Mouse (Mus musculus) c-Kit-positive CD71-positive TER-119-negative erythroid progenitor cells, embryonic 14.5 days (primary cell): Measurements from ENCODE around the gene Sostdc1.

Experiments used
- DNase-seq: peaks from one replicate; pipeline ENCODE4 v3.0.0-alpha.2; 2013; ENCODE audit warnings: low read depth

Sostdc1 gene

DNA sequence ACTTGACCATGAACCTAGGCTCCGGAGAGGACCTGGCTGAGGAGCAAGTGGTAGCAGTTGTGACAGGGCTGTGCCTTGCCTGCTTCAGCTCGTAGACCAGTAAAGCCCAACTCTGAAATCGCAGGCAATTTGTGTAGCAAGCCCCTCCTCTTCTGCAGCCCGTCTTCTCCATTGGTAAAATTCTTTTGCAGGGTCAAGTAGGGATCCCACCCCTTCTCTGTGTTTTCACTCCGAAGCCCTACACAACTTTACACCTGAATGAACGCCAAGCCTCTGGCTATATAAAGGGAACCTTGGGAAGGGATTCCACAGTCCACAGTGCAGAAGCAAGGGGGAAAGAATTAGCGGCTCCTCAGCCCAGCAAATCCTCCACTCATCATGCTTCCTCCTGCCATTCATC lies at the start of gene Sostdc1:
Sostdc1 (plus strand) TSS at position 224 of the 400 bp plus-strand sequence.
- no peak for DNase-seq

DNA sequence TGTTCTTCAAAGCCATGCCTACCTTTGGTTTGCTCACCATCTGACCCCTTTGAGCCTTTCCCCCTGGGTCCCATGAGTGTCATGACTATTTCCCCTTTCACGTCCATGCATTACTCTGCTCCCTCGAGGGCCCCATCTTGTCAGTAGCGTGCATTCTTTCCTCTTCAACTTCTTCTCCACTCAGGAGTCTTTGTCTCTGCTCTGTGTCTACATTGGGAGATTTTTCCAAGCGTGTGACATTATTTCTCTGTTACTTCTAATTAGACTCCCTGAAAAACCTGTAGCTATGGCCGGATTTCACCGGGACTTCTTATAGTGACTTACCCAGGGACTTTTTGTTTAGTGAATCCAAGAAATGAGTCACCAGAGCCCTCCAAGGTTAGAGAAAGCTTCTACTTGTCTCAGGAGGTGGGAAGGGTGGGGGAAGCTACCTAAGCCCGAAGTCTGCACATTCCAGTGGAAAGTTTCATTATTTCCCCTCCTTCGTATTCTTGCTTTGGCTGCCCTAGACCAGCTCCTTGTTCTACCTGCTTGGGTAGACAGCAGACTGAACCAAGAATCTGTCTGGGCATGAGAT lies 46.2 kb upstream of the Sostdc1 start:
- DNase-seq, result no peak

DNA sequence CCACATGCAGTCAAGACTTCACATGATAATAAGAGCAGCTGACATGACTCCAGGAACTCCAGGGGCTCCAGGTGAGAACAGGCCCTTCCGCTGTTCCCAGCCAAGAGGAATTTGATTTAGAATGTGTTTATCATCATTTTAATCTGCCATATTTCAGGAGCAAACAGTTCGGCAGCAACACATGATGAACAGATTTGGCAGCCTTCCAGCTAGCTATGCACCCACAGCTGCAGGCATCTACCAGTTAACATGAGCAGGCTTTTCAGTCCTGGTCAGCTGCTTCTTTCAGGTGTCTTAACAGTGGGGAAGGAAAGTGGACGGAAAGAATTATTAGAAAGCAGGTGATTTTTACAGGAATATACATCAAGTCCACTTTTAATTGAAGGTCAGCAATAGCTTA lies 39.1 kb upstream of the Sostdc1 start:
- no peak for DNase-seq

DNA sequence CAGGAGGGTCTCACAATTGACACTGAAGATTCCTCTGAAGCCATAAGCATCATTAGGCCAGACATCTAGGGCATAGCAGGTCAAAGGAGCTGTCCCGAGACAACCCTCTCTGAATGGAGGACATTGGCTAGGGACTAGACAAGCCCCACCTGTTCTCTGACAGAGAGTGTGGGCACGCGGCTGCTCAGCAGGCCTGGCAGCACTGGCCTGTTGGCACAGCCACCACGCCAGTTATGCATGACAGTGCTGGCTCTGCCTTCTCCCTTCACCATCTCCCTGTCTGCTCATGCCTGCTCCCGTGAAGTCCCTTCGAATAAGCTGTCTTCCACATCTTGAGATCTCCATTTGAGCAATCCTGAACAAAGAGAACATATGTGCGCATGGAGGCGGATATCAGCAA lies 24.3 kb upstream of the Sostdc1 start:
- no peak for DNase-seq

DNA sequence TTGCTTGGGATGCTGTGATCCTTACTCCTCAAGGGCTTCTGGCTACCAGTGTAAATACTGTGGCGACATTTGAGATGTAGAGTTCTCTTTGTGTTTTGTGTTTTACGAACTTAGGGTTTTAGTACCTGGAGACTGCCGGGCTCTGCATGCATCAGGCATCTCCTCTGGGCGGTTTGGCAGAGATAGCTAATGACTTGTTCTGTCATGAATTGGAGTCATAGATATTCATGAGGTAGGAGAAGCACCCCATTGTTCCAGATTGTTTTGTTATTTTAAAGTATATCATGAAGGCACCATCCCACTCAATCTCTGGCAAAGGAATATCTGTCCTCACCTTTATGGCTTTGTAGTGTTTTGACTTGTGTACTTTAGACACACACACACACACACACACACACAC lies 23.5 kb upstream of the Sostdc1 start:
- DNase-seq, result no peak

DNA sequence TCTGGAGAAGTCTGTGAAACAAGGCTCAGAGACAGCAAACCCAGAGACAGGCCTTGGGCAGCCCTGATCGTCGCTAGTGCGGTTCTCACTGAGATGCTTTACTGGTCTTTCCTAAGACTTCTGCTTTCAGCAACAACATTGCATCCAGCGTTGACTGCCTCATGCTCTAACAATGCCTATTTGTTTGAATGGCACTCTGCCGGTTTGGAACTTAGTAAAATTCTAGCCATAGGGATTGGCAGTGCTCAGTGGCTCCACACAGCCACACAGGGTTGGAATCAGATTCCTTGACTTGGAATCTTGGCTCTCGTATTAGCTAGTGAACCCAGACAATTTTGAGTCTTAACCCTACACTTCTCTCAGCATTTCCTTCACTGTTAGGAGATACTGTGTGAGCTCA lies 22.6 kb upstream of the Sostdc1 start:
- no peak for DNase-seq

DNA sequence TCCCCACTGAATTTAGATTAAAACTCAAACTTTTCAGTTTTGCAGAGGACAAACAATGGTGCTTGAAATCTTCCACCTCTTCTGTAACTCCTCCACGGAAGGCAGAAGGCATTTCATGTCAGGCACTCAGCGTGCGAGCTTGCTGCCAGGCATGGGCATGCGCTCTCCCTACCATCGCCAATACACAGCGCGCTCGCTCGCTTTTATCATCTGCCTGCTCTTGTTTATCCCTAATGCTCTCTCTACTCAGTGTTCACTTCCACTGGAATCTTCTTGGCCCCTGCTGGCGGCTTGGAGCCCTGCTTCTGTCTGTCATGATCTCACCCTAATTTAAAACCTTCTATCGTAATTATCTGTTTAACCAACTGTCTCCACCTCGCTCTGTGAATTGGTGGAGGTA lies 11.6 kb upstream of the Sostdc1 start:
- DNase-seq, result no peak

DNA sequence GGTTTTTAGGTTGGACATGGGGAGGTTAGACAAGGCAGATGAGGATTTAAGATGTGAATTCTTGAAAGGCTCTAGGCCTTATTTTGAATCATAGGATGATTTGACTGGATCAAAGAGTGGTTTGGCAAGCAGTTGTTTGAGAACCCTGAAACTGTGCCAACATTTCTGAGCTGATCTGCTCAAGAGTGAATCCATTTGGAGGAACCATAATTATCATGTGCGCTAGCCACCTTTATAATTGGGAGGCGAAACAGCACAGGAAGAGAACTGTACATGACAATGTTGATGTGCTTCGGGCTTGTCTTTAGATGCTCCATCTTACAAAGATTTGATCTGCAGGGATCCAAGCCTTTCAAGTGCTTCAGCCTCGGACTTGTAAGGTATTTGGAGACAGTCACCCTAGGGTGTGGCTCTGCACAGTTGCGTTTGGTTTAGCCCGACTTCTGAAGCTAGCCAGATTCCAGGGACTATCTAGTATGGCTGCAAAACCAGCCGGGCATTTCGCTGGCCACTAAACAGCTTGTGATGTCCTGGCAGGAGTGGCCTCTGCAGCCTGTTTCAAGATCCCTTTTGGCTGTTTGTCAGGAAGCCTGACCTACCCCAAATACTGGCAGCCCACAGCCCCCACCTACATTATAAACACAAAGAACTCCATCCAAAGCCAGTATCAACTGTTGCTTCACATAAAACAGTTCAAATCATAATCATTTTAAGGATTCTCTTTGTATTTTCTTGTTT lies 10.9 kb upstream of the Sostdc1 start:
- no peak for DNase-seq

DNA sequence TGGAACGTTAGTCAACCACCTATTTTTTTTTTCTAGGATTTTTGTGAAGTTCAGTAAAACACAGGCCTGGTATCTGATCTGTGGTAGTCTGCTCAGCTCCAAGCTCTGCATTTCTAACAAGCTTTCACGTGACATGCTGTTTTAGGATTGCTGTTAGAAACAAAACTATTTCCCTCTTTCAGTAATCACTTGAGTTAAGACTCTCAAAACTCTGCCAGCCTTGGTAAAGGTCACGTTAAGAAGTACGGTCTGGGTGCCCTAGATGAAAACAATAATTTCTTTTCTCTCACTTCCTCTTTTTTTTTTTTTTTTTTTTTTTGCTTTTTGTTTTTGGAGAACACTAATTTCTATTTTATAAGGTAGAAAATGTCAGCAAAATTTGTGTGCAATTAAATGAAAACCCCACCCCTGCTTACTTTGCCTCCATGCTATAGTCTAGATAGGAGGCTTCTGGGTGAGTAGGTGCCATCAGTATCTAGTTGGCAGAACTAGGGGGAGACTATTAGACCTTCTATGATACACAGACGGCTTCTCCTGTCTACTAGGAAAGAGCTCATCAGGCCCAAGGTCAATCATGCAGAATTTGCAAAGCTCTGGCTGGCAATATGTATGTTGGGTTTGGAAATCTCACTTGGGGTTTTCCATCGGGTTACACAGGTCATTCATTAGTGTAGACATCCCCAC lies 5.1 kb upstream of the Sostdc1 start:
- DNase-seq, result no peak

DNA sequence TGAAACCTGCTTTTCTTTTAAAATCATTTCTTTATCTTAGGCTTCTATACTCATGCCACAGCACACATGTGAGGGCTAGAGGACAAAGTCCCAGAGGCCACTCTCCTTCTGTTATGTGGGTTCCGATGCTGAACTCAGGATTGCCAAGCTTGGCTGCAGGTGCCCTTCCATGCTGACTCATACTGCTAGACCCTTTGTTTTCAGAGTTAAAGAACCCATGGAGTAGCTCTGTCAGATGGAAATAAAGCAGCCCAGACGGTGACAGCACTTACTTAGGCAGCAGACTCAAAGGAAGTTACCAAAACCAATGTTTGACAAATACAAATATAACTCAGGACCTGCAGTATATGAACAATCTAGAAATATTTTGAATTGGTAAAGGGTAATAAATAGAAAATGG lies 924 bp upstream of the Sostdc1 start:
- no peak for DNase-seq

DNA sequence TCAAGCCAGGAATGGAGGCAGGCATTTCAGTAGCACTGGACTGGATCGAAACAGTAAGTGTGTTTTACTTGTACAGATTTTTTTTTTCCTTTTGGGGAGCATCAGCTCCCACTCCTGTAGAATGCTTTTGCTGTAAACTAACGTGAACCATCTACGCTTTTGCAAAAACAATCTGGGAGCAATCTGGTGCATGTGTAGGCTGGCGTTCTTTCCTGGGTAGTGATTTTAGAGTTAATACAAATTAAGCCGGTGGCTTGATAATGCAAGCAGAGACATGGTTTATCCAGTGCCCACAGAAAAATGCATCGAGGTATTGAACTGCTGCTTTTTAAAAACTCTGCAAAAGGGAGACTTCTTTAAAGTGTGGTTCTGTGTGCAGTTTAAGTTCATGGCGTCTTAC lies 507 bp downstream of the Sostdc1 start:
- DNase-seq, result no peak

DNA sequence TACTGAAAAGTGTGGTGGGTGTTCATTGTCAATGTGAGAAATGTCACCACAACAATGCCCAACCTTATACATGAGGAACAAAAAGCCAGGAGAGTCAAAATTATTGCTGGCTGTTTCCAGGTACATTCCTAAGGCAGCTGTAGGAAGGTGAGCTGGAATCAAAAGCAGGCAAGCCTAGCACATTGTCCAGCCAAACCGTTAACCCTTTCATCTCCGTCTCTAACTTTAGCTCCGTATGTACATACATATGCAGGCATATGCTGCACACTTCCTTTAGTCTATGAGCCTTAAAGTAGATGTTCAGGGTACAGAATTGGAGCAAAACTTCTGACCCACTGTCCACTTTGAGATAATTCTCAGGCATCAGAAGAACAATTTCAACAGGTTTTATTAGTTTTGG lies 1.6 kb downstream of the Sostdc1 start:
- DNase-seq, result no peak

DNA sequence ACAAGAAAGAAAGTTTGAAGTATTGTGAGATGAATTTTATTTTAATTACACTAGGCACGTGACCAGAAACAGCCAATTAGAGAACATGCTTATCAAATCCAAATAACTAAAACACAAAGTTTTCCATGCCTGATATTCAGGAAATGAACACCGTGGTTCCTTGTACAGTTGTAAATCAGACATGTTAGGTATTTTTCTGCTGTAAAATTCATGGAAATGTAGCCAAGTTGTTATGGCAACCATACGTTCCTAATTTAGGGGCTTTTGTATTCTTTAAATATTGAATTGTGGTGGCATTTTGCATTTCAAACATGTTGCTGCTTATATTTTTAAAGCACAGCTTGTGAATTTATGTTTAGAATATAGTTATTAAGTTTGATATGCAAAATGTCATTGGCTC lies 2.1 kb downstream of the Sostdc1 start:
- no peak for DNase-seq

DNA sequence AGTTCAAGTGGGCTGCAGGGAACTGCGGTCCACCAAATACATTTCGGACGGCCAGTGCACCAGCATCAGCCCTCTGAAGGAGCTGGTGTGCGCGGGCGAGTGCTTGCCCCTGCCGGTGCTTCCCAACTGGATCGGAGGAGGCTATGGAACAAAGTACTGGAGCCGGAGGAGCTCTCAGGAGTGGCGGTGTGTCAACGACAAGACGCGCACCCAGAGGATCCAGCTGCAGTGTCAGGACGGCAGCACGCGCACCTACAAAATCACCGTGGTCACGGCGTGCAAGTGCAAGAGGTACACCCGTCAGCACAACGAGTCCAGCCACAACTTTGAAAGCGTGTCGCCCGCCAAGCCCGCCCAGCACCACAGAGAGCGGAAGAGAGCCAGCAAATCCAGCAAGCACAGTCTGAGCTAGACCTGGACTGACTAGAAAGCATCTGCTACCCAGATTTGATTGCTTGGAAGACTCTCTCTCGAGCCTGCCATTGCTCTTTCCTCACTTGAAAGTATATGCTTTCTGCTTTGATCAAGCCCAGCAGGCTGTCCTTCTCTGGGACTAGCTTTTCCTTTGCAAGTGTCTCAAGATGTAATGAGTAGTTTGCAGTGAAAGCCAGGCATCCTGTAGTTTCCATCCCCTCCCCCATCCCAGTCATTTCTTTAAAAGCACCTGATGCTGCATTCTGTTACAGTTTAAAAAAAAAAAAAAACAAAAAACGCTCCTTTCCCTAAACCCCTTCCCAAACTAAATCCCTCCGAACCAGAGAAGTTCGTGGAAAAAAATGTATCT lies 3.3 kb downstream of the Sostdc1 start:
- DNase-seq, result no peak

DNA sequence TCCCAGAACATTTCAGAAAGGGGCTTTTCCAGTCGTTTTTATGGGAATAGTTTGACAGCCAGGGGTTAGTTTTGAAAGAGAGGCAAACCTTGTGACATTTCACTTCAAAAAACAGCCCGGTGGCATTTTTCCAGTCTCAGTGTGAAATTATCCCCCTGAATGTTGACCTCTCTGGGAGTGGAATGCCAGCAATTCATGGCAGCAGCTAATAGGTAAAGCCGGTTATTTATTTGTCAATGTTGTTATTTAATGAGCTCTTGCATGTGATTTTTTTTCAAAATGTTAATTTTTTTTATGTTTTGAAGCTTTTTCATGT lies 3.8 kb downstream of the Sostdc1 start:
- no peak for DNase-seq

DNA sequence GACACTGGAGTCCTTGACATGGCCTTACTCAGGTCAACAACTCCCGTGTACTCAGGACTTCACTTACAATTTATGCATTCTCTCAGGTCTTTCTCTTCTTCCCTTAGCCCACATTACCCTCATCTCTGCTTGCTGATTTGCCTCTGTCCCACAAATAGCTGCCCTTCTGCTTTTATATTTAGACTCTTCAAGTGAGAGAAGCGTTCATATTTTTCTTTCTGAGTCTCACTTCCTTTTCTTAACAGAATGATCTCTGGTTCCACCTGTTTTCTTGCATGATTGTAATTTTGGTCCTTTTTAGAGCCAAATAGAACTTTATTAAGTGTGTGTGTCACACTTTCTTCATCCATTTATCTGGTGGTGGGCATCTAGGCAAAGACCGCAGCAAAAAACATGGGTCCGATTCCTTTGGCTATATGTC lies 12.2 kb downstream of the Sostdc1 start:
- DNase-seq, result no peak

DNA sequence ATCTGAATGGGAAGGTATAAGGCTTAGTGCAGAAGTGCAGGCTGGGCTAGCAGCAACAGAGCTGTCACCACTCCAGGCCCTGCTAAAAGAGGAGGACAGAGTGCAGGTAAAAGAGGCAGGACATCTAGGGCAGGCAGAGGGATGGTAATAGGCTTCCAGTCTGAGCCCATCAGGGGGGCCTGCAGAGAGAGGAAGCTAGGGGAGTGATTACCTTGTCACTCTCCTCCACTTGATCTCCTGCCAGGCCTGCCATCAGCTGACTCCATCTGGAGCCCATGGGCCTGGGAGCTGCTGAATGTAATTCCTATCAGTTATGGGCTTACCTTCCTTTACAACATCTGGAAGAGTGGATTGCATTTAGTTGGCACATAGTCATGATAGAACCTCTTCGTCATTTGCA lies 18.7 kb downstream of the Sostdc1 start:
- DNase-seq, result no peak

DNA sequence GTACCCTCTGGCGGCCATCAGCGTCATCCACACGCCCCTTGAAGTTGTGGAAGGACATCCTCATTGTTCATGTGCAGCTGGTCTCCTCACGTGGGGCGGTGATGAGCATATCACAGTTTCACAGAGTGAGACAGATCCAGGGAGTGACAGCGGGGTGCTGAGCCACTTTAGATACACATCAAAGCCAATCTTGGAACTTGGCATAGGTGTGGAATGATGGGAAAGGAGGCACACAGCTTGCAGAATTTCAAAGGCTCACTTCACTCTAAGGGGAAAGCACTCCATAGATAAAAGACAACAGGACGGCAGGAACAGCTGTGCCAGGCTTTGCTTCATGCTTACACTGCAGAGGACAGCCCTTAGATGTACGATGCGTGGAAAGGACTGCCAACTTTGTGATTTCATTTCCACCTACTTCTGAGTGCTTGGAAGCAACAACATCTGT lies 19.9 kb downstream of the Sostdc1 start:
- DNase-seq, result no peak

DNA sequence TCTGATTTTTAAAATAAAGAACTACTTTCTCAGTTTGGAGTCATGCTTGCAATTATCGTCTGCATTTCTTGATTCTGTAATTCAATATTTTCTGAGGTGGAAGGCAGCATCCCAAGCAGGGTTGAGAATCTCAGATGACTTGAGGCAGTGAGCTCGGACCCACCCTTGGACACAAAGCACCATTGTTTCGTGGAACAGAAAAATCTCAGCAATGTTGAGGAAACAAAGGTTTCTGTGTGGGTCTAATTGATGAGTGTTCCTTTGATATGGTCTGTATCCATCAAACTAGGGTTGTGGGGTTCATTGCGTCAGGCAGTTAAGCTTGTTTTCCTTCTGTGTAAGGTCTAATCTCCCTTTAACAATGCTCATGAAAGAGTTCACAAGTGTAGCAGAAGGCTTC lies 30.2 kb downstream of the Sostdc1 start:
- DNase-seq, result no peak

DNA sequence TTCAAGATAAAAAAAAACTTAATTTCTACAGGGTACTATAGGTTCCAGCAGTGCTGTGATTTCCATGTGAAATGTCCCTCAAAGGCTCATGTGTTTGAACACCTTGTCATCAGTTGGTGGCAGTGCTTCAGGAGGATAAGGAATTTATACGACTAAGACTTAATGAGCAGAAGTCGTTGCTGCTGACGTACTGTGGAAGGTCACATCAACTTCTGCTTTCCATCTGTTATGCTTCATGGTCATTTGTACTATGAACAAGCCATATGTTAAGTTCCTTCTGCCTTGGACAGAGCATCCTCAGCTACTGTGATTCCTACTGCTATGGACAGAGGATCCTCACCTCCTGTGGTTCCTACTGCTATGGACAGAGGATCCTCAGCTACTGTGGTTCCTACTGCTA lies 46.1 kb downstream of the Sostdc1 start:
- DNase-seq, result no peak

DNA sequence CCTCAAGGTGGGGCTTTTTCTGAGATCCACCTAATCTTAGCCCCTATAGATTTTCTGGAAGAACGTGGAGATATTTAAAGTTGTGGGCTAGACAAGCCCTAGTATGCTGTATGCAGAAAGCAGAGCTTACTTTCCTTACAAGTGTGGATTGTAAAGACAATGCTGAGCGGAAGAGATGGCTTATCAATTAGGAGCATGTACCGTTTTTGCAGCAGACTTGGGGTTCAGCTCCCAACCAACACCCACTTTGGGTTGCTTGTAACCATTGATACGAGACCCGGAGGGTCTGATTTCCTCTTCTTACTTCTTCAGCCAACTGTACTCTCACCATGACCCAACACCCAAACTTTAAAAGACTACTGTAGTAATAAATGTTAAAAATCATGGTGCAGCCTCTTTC lies 46.8 kb downstream of the Sostdc1 start:
- no peak for DNase-seq

DNA sequence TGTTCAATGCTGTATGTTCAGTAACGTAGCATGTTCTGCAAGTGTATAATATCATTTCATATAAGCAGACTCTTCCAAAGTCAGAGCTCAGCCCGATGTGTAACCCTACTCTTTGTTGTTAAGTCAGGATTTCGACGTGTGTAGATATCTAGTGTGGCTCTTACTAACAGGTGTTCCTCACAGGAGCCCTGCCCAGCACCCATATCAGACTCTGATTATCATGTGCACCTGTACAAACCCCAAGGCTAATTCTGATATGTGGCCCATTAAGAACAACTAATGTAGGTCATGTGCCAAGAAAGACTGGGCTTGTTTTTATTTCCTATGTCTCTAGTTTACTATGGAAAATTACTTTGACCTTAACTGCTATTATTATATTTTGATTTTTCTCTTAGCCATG lies 50.1 kb downstream of the Sostdc1 start:
- no peak for DNase-seq
